In the genomic region with DNA sequence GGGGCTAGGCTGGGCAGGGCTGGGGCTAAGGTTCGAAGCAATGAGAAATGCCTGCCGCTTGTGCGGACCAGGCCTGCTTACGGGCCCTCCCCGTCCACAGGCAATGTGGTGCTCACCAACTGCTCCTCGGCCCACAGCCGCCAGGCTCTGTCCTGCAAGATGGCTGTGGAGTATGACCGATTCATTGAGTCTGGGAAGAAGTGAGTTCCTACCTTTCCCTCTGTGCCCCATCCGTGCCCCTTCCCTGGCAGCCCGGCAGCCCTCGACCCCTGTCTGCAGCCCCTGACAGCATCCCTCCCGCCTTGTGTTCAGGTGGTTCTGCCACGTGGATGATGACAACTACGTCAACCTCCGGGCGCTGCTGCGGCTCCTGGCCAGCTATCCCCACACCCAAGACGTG, we compare ENCODE assay signal across 12 mouse cellular contexts. TPM values are rescaled to one million over a fixed set of nuclear protein-coding genes. Genes with fewer than 3 reads are reported as not detected.
A peak's percentile ranks its signal among the peaks of the same experiment; 100 is the strongest.
DNase-seq lines count a peak whose midpoint lies in the region; ATAC-seq and TF ChIP-seq lines count a peak whose summit lies in the region.
"Had no signal": no experiment of that assay in that cellular context is flagged by ENCODE, and none has a peak within 500 bp of the region (broad histone marks: within the 10 kb centered on the region; RNA-seq: fewer than 3 reads in every experiment).

No protein-coding gene starts in this region.

- TF ChIP-seq POLR2A in ES-Bruce4 (IDR thresholded peaks at IDR 0.05; ENCODE audit: insufficient read depth, low read length): no peak

- no peak overlapping the region for H3K4me3 ChIP-seq in heart, embryonic 11.5 days (ENCODE audit: low read depth, low read length)
- H3K4me3 ChIP-seq in ES-Bruce4 (ENCODE audit: low read depth, low read length): peak overlapping the region; percentile 8; the same call in 1 of the 2 replicates
- H3K4me3 ChIP-seq in forebrain, postnatal 0 days (ENCODE audit: low read depth, low read length): no peak overlapping the region
- H3K4me3 ChIP-seq in midbrain, embryonic 11.5 days (ENCODE audit: low read depth, low read length): peak overlapping the region; percentile 75
- H3K4me3 ChIP-seq: heart, adult 2 months had no signal

- no peak for TF ChIP-seq EP300 in ES-Bruce4 (IDR thresholded peaks at IDR 0.05; ENCODE audit: insufficient read depth, low read depth, low read length)

- H3K27ac ChIP-seq in heart, embryonic 11.5 days (ENCODE audit: low read depth, low read length): no peak overlapping the region
- H3K27ac ChIP-seq in ES-Bruce4 (ENCODE audit: insufficient read depth, low read length): no peak overlapping the region
- H3K27ac ChIP-seq in forebrain, postnatal 0 days (ENCODE audit: low read depth, low read length): no peak overlapping the region; the same call in 1 of the 2 replicates
- H3K27ac ChIP-seq in midbrain, embryonic 11.5 days (ENCODE audit: low read depth, low read length): peak overlapping the region; percentile 98

- TF ChIP-seq CTCF in ES-Bruce4 (IDR thresholded peaks at IDR 0.05; ENCODE audit: low read depth, low read length): no peak
- no peak for TF ChIP-seq CTCF in forebrain, postnatal 0 days (IDR thresholded peaks at IDR 0.05; ENCODE audit: low read depth)

- ATAC-seq in heart, embryonic 11.5 days (replicated peaks; ENCODE audit: insufficient number of reproducible peaks, low FRiP score, low TSS enrichment): no peak
- ATAC-seq in forebrain, postnatal 0 days: no peak
- no peak; the same call in 1 of the 2 replicates for ATAC-seq in midbrain, embryonic 11.5 days (ENCODE audit: low FRiP score)
- no peak for ATAC-seq in inflammation-experienced regulatory T-cells, adult 6 months

- WGBS in heart, embryonic 11.5 days (ENCODE audit: insufficient replicate concordance): 69% methylated on average over 18 of the region's 18 CpGs
- WGBS in forebrain, postnatal 0 days: 26% methylated on average over 18 of the region's 18 CpGs
- WGBS in midbrain, embryonic 11.5 days: 26% methylated on average over 18 of the region's 18 CpGs

- H3K4me2 ChIP-seq in heart, embryonic 11.5 days: peak overlapping the region; percentile 67
- peak overlapping the region; percentile 97 for H3K4me2 ChIP-seq in forebrain, postnatal 0 days (ENCODE audit: low read depth)
- peak overlapping the region; percentile 47 for H3K4me2 ChIP-seq in midbrain, embryonic 11.5 days

- H3K27me3 ChIP-seq in heart, embryonic 11.5 days (ENCODE audit: control insufficient read depth, insufficient read depth, low read length): peaks cover 56% of the 10 kb centered on the region
- peaks cover 2% of the 10 kb centered on the region; the same call in 1 of the 2 replicates for H3K27me3 ChIP-seq in ES-Bruce4 (ENCODE audit: control insufficient read depth, insufficient read depth, low read length, poor library complexity, severe bottlenecking)
- H3K27me3 ChIP-seq in forebrain, postnatal 0 days (ENCODE audit: insufficient read depth, low read length): peaks cover 9% of the 10 kb centered on the region; the same call in 1 of the 2 replicates
- H3K27me3 ChIP-seq in midbrain, embryonic 11.5 days (ENCODE audit: control insufficient read depth, insufficient read depth, low read length): no peaks in the 10 kb centered on the region

- no peak overlapping the region for H3K9ac ChIP-seq in heart, embryonic 11.5 days (ENCODE audit: low read depth, low read length)
- H3K9ac ChIP-seq in ES-Bruce4 (ENCODE audit: low read depth, poor library complexity, severe bottlenecking): no peak overlapping the region
- peak overlapping the region; percentile 51; the same call in 1 of the 2 replicates for H3K9ac ChIP-seq in forebrain, postnatal 0 days
- H3K9ac ChIP-seq in midbrain, embryonic 11.5 days (ENCODE audit: low read length): peak overlapping the region; percentile 94

- H3K36me3 ChIP-seq in heart, embryonic 11.5 days (ENCODE audit: control insufficient read depth, insufficient read depth, low read length): no peaks in the 10 kb centered on the region
- no peaks in the 10 kb centered on the region for H3K36me3 ChIP-seq in ES-Bruce4 (ENCODE audit: control insufficient read depth, insufficient read depth, low read length, poor library complexity, severe bottlenecking)
- H3K36me3 ChIP-seq in forebrain, postnatal 0 days (ENCODE audit: insufficient read depth): no peaks in the 10 kb centered on the region
- H3K36me3 ChIP-seq in midbrain, embryonic 11.5 days (ENCODE audit: control insufficient read depth, insufficient read depth, low read length): peaks cover 20% of the 10 kb centered on the region

- no peak for DNase-seq in heart, postnatal 4 days
- DNase-seq in forebrain, postnatal 0 days: no peak
- no peak for DNase-seq in midbrain, embryonic 11.5 days (ENCODE audit: low spot score, missing footprints)
- DNase-seq in adipocyte (ENCODE audit: low spot score): no peak
- DNase-seq in cerebellum, adult 11 months: no peak
- DNase-seq: cerebellum, postnatal 36 days; heart, adult 2 months had no signal

- peaks cover 39% of the 10 kb centered on the region for H3K4me1 ChIP-seq in heart, embryonic 11.5 days (ENCODE audit: control insufficient read depth, insufficient read depth, low read length)
- H3K4me1 ChIP-seq in ES-Bruce4 (ENCODE audit: control insufficient read depth, insufficient read depth, low read length): peaks cover 4% of the 10 kb centered on the region
- H3K4me1 ChIP-seq in forebrain, postnatal 0 days (ENCODE audit: insufficient read depth): peaks cover 10% of the 10 kb centered on the region; the same call in 1 of the 2 replicates
- H3K4me1 ChIP-seq in midbrain, embryonic 11.5 days (ENCODE audit: control insufficient read depth, insufficient read depth, low read length): peaks cover 38% of the 10 kb centered on the region

- no peaks in the 10 kb centered on the region for H3K9me3 ChIP-seq in heart, embryonic 11.5 days (replicated peaks; ENCODE audit: control insufficient read depth, low read length)
- H3K9me3 ChIP-seq in ES-Bruce4 (replicated peaks; ENCODE audit: control insufficient read depth, insufficient read depth, low read length, poor library complexity, severe bottlenecking): no peaks in the 10 kb centered on the region
- no peaks in the 10 kb centered on the region for H3K9me3 ChIP-seq in forebrain, postnatal 0 days (ENCODE audit: low read length)
- H3K9me3 ChIP-seq in midbrain, embryonic 11.5 days (ENCODE audit: control insufficient read depth, low read length): no peaks in the 10 kb centered on the region

RNA-seq across cellular contexts. Expression of gene Lfng, which starts 5.1 kb away (rescaled TPM):
- 2.8 and 3.3 TPM in 2 replicates for polyA plus RNA-seq in heart, embryonic 11.5 days (2014; fragmentation: Nextera tagmentation; extraction: Ambion mirVana)
- 10 to 100 TPM; 11.6 to 12.1 TPM for total RNA-seq in heart, postnatal 4 days (2021)
- polyA plus RNA-seq in ES-Bruce4 (2011; ENCODE audit: insufficient read depth, insufficient read length, low read depth, missing spikeins): 4.1 and 4.4 TPM in 2 replicates
- total RNA-seq in forebrain, postnatal 0 days (2014; rRNA removed): 39.4 and 53.7 TPM in 2 replicates
- polyA plus RNA-seq in forebrain, postnatal 0 days (2015; fragmentation: Nextera tagmentation; extraction: Ambion mirVana): 19.2 and 23.0 TPM in 2 replicates
- 38.3 and 40.5 TPM in 2 replicates for polyA plus RNA-seq in midbrain, embryonic 11.5 days (2014; fragmentation: Nextera tagmentation; extraction: Ambion mirVana)
- polyA plus RNA-seq in inflammation-experienced regulatory T-cells, adult 6 months (2017; shearing (Covaris generic)): 10 to 100 TPM; 16.8 to 44.8 (median 23.1) TPM

RNA-seq across cellular contexts. Expression of gene Ttyh3, which starts 36.6 kb away (rescaled TPM):
- 26.7 and 28.8 TPM in 2 replicates for polyA plus RNA-seq in heart, embryonic 11.5 days (2014; fragmentation: Nextera tagmentation; extraction: Ambion mirVana)
- total RNA-seq in heart, postnatal 4 days (2021): 10 to 100 TPM; 83.0 to 90.4 TPM
- 19.1 and 21.4 TPM in 2 replicates for polyA plus RNA-seq in ES-Bruce4 (2011; ENCODE audit: insufficient read depth, insufficient read length, low read depth, missing spikeins)
- total RNA-seq in forebrain, postnatal 0 days (2014; rRNA removed): 114 and 163 TPM in 2 replicates
- 65.0 and 67.9 TPM in 2 replicates for polyA plus RNA-seq in forebrain, postnatal 0 days (2015; fragmentation: Nextera tagmentation; extraction: Ambion mirVana)
- 42.9 and 46.4 TPM in 2 replicates for polyA plus RNA-seq in midbrain, embryonic 11.5 days (2014; fragmentation: Nextera tagmentation; extraction: Ambion mirVana)
- 1 to 10 TPM; 2.8 to 4.2 (median 3.7) TPM for polyA plus RNA-seq in inflammation-experienced regulatory T-cells, adult 6 months (2017; shearing (Covaris generic))

RNA-seq across cellular contexts. Expression of gene Grifin, which starts 47.3 kb away (rescaled TPM):
- polyA plus RNA-seq in heart, embryonic 11.5 days (2014; fragmentation: Nextera tagmentation; extraction: Ambion mirVana): 0.74 TPM in 1 of 2 replicates, not detected in the other
- not detected for total RNA-seq in heart, postnatal 4 days (2021)
- not detected in 2 replicates for polyA plus RNA-seq in ES-Bruce4 (2011; ENCODE audit: insufficient read depth, insufficient read length, low read depth, missing spikeins)
- not detected in 2 replicates for total RNA-seq in forebrain, postnatal 0 days (2014; rRNA removed)
- 0.36 TPM in 1 of 2 replicates, not detected in the other for polyA plus RNA-seq in forebrain, postnatal 0 days (2015; fragmentation: Nextera tagmentation; extraction: Ambion mirVana)
- polyA plus RNA-seq in midbrain, embryonic 11.5 days (2014; fragmentation: Nextera tagmentation; extraction: Ambion mirVana): 0.39 TPM in 1 of 2 replicates, not detected in the other
- polyA plus RNA-seq in inflammation-experienced regulatory T-cells, adult 6 months (2017; shearing (Covaris generic)): 1 to 10 TPM; 1.2 to 5.5 (median 1.9) TPM
- total RNA-seq: heart, adult 2 months; left cerebral cortex, postnatal 14 days; neutrophil, adult 5-6 weeks had no signal
- polyA plus RNA-seq: heart, adult 2 months had no signal

Comparison
In these comparisons a context has a peak if more than half of its experiments do, and no peak if none do; other contexts are left out.
1. H3K4me2 ChIP-seq: peak in every context shown above with its lines; median percentile 97 in forebrain, postnatal 0 days; 67 in heart, embryonic 11.5 days; 47 in midbrain, embryonic 11.5 days.
2. H3K4me3 ChIP-seq: peak in ES-Bruce4 (single experiment) and midbrain, embryonic 11.5 days (single experiment); none in heart, embryonic 11.5 days (single experiment) and forebrain, postnatal 0 days (single experiment).
3. H3K9ac ChIP-seq: peak in forebrain, postnatal 0 days (single experiment) and midbrain, embryonic 11.5 days (single experiment); none in heart, embryonic 11.5 days (single experiment) and ES-Bruce4 (single experiment).